Mouse (Mus musculus): ENCODE data around the gene Srgap3. TPM values are rescaled to one million over a fixed set of nuclear protein-coding genes. Genes with fewer than 3 reads are reported as not detected.
A peak's percentile ranks its signal among the peaks of the same experiment; 100 is the strongest.

The Srgap3 gene
- polyA plus RNA-seq, 1 experiment = 7.1 TPM

DNA sequence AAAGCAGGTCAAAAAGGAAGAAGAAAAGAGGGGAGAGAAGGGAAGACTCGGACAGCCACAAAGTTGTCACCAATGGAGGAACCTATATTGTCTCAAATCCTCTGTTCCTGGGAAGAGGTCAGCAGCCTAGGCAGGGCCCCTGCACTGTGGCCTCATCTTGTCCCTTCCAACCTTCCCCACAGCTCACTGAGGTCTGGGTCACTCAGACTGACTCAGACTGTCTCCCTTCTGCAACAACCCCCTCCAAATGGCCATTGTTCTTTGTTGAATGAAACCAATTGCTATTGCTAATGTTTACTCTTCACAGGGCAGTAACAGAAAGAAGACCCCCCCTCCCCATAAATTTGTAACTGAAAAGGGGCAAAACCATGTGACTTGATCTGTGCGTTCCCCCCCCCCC lies 2.2 kb upstream of the Srgap3 start:
- Histone ChIP-seq H3K4me1 (ENCODE audit: control insufficient read depth, insufficient read depth, low read length) (peaks cover 2% of the 10 kb centered on the region), H3K27ac (ENCODE audit: control insufficient read depth, insufficient read depth, low read depth, low read length) (no peak overlapping the region), H3K36me3 (ENCODE audit: control insufficient read depth, insufficient read depth, low read length) (no peaks in the 10 kb centered on the region), H3K27me3 (ENCODE audit: control insufficient read depth, insufficient read depth, low read length) (no peaks in the 10 kb centered on the region), H3K4me3 (ENCODE audit: control insufficient read depth, low read depth, low read length) (no peak overlapping the region)
- TF ChIP-seq CTCF (IDR thresholded peaks at IDR 0.05; ENCODE audit: control insufficient read depth, insufficient read depth, insufficient replicate concordance, low read depth, low read length) (no peak), POLR2A (IDR thresholded peaks at IDR 0.05; ENCODE audit: control insufficient read depth, low read depth, low read length) (no peak)

DNA sequence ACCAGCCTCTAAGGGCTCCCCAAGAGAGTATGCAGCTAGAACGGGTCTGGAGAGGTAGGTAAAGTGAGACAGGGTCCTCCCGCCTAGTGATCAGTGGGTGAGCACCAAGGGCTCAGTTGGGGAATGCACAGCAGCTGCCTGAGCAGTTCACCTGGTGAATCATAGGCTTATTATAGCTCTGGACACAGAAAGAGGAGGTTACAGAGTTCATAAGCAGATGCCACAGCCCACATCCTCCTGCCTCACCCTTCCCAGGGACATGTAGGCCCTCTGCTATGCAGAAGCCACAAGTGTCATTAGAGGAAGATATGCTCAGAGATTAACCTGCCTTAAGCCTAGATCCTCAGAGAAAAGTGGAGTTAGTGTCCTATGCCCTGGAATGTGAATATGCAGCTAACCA lies 1.4 kb upstream of the Srgap3 start:
- TF ChIP-seq CTCF (IDR thresholded peaks at IDR 0.05; ENCODE audit: control insufficient read depth, insufficient read depth, insufficient replicate concordance, low read depth, low read length) (no peak), POLR2A (IDR thresholded peaks at IDR 0.05; ENCODE audit: control insufficient read depth, low read depth, low read length) (no peak)
- no peak overlapping the region for H3K27ac ChIP-seq (ENCODE audit: control insufficient read depth, insufficient read depth, low read depth, low read length)
- H3K27me3 ChIP-seq (ENCODE audit: control insufficient read depth, insufficient read depth, low read length) = no peaks in the 10 kb centered on the region
- H3K4me3 ChIP-seq (ENCODE audit: control insufficient read depth, low read depth, low read length) = no peak overlapping the region
- H3K4me1 ChIP-seq (ENCODE audit: control insufficient read depth, insufficient read depth, low read length) = peaks cover 2% of the 10 kb centered on the region
- no peaks in the 10 kb centered on the region for H3K36me3 ChIP-seq (ENCODE audit: control insufficient read depth, insufficient read depth, low read length)

DNA sequence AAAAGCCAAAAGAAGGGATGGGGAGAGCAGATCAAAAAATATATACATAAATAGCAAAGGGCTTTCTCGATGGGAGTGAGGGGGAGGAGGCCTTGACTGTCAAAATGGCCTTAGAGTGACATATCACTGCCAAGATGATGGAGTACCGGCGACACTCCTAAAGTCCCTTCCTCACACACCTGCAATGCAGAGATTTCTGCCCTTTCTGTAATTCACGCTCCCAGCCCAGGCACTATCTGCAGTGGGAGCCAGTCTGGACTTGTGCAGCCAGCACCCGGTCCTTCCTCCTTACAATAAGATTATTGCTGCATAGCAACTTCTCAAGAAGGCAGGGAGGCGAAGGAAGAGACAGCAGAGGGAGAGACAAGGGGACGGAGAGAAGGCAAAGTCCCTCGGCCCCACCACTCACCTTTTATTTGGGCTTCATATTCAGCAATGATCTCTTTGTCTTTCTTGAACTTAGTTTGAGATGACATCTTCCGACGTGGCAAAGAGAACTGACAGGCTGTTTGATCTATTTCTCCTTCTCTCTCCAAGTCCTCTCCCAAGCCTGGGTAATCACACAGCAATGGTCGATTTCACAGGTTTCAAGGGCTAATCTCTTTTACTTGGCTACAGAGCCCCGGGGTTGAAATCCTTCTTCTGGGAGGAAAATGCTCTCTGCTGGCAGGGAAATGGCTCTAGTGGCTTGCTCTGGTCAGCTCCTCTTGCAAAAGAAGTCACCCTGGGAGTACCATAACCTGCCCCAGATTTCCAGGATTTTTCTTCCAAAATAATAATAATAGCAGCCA lies 850 bp downstream of the Srgap3 start:
- Histone ChIP-seq H3K27ac (ENCODE audit: control insufficient read depth, insufficient read depth, low read depth, low read length) (peak overlapping the region; percentile 68), H3K4me1 (ENCODE audit: control insufficient read depth, insufficient read depth, low read length) (peaks cover 2% of the 10 kb centered on the region), H3K36me3 (ENCODE audit: control insufficient read depth, insufficient read depth, low read length) (no peaks in the 10 kb centered on the region), H3K27me3 (ENCODE audit: control insufficient read depth, insufficient read depth, low read length) (no peaks in the 10 kb centered on the region), H3K4me3 (ENCODE audit: control insufficient read depth, low read depth, low read length) (peak overlapping the region; percentile 82)
- TF ChIP-seq POLR2A (IDR thresholded peaks at IDR 0.05; ENCODE audit: control insufficient read depth, low read depth, low read length) = no peak
- no peak for TF ChIP-seq CTCF (IDR thresholded peaks at IDR 0.05; ENCODE audit: control insufficient read depth, insufficient read depth, insufficient replicate concordance, low read depth, low read length)

DNA sequence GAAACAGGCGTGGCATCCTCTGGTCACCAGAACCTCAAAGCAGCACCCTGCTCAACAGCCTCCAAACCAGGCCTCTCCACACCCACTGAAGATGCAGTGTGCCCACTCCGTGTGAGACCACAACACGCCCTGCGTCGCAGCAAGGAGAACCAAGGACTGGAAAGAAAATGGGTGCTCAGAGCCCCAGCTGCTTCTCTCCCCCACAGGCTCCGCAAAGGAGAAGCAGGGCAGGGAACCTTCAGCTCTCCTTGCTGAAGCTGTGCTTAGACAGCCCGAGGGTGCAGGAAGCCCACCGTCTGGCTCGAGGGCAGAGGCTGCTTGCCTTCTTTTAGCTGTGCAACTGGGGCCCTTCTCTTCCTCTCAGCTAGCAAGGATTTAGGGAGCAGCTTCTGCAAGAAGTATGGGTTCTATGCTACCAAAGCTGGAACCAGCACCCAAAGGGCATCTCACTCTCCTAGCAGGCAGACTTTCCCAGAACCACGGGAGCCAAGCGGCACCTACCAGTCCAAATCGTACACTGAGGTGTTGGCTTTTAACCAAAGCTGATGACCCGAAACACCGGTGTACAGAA lies 1.8 kb downstream of the Srgap3 start:
- Histone ChIP-seq H3K4me1 (ENCODE audit: control insufficient read depth, insufficient read depth, low read length) (peaks cover 2% of the 10 kb centered on the region), H3K27me3 (ENCODE audit: control insufficient read depth, insufficient read depth, low read length) (no peaks in the 10 kb centered on the region), H3K27ac (ENCODE audit: control insufficient read depth, insufficient read depth, low read depth, low read length) (peak overlapping the region; percentile 50), H3K36me3 (ENCODE audit: control insufficient read depth, insufficient read depth, low read length) (no peaks in the 10 kb centered on the region), H3K4me3 (ENCODE audit: control insufficient read depth, low read depth, low read length) (peak overlapping the region; percentile 65)
- TF ChIP-seq POLR2A (IDR thresholded peaks at IDR 0.05; ENCODE audit: control insufficient read depth, low read depth, low read length) (no peak), CTCF (IDR thresholded peaks at IDR 0.05; ENCODE audit: control insufficient read depth, insufficient read depth, insufficient replicate concordance, low read depth, low read length) (no peak)

DNA sequence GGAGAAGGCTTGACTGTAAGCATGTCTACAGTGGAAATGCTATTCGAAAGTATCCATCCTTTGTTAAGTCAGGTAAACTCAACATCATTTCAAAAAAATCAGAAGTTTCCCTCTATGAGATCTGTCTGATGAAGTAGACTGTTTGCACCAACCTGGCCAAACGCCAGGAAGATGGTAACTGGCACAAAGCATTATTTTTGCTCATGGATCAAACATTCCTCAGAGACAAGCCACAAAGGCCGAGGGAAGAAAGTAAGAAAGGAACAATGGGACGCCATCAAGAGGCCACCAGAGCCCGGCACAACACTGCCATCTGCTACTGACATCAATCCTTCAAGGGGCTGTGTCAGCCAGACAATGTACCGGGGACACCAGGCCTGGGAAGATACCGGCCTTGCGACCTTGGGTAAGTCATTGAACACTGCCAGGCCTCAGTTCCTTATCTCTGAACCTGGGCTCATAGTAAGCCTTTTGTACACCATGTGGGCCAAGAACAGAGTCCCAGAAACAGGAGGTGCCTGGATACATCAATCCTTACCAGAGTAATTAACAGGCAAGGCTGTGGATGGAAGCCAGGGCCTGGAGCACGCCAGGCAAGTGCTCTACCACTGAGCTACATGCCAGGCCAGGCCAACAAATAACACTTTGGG lies 3.3 kb downstream of the Srgap3 start:
- H3K4me1 ChIP-seq (ENCODE audit: control insufficient read depth, insufficient read depth, low read length) = peaks cover 2% of the 10 kb centered on the region
- TF ChIP-seq POLR2A (IDR thresholded peaks at IDR 0.05; ENCODE audit: control insufficient read depth, low read depth, low read length) = no peak
- H3K36me3 ChIP-seq (ENCODE audit: control insufficient read depth, insufficient read depth, low read length) = no peaks in the 10 kb centered on the region
- no peaks in the 10 kb centered on the region for H3K27me3 ChIP-seq (ENCODE audit: control insufficient read depth, insufficient read depth, low read length)
- no peak overlapping the region for H3K27ac ChIP-seq (ENCODE audit: control insufficient read depth, insufficient read depth, low read depth, low read length)
- H3K4me3 ChIP-seq (ENCODE audit: control insufficient read depth, low read depth, low read length) = no peak overlapping the region

DNA sequence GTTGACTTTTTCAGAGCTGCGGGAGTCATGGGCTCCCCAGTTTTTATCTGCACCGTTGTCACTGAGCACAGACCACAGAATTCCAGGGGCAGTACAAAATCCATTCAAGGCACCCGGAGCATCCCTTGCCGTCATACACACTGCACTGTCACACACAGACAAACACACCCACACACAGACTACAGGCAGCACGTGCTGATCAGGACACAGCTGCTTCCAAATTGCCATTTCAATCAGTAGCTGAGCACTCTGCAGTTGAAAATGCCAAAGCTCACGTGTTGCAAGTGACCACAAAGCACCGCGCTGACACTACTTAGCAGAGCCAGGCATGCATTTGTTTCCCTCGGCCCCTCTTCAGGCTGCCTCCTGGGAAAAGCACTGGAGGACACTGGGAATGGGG lies 7.8 kb downstream of the Srgap3 start:
- no peak for TF ChIP-seq POLR2A (IDR thresholded peaks at IDR 0.05; ENCODE audit: control insufficient read depth, low read depth, low read length)
- no peak for TF ChIP-seq CTCF (IDR thresholded peaks at IDR 0.05; ENCODE audit: control insufficient read depth, insufficient read depth, insufficient replicate concordance, low read depth, low read length)
- Histone ChIP-seq H3K27ac (ENCODE audit: control insufficient read depth, insufficient read depth, low read depth, low read length) (no peak overlapping the region), H3K36me3 (ENCODE audit: control insufficient read depth, insufficient read depth, low read length) (no peaks in the 10 kb centered on the region)

DNA sequence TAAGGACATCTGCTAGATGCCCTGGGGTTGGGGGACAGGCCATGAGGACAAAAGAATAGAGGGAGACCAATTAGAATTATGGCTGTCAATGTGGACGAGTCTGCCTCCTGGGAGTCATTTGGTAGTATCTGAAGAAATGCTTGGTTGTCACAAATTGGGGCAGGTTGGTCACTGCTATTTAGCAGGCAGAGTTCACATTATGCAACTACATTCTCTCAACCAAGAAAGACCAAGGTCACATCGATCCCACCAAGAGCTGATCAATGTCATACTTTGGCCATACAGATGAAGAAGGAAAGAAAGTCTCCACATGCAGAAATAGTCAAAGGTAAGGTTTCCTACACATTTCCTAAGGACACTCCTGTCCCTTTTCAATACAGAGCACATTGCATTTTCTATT lies 9.3 kb downstream of the Srgap3 start:
- no peak overlapping the region for H3K4me3 ChIP-seq (ENCODE audit: control insufficient read depth, low read depth, low read length)
- H3K27ac ChIP-seq (ENCODE audit: control insufficient read depth, insufficient read depth, low read depth, low read length) = no peak overlapping the region
- no peaks in the 10 kb centered on the region for H3K36me3 ChIP-seq (ENCODE audit: control insufficient read depth, insufficient read depth, low read length)
- no peaks in the 10 kb centered on the region for H3K4me1 ChIP-seq (ENCODE audit: control insufficient read depth, insufficient read depth, low read length)
- no peaks in the 10 kb centered on the region for H3K27me3 ChIP-seq (ENCODE audit: control insufficient read depth, insufficient read depth, low read length)
- TF ChIP-seq CTCF (IDR thresholded peaks at IDR 0.05; ENCODE audit: control insufficient read depth, insufficient read depth, insufficient replicate concordance, low read depth, low read length) (no peak), POLR2A (IDR thresholded peaks at IDR 0.05; ENCODE audit: control insufficient read depth, low read depth, low read length) (no peak)

More for the DNA sequence above, 7.8 kb downstream of the Srgap3 start:
- Histone ChIP-seq H3K4me3 (ENCODE audit: control insufficient read depth, low read depth, low read length) (no peak overlapping the region), H3K27me3 (ENCODE audit: control insufficient read depth, insufficient read depth, low read length) (no peaks in the 10 kb centered on the region), H3K4me1 (ENCODE audit: control insufficient read depth, insufficient read depth, low read length) (no peaks in the 10 kb centered on the region)
